Mouse (Mus musculus): ENCODE measurements around the gene Cep131.

Gene Cep131

GRCm38 (mm10) chr11:120098588-120099511, 12.2 kb upstream of the Cep131 start, which contains the start of the genes Tepsin and Ndufaf8:
Tepsin (minus strand) TSS chr11:120098731.
Ndufaf8 (plus strand) TSS chr11:120098928.
- in situ Hi-C loops (cut with MboI, MseI), result loop anchor here in 1 of 2 experiments (10.0 kb wide), 1 partner anchor 1126 kb away; the partner anchor contains the start of gene Cybc1

GRCm38 (mm10) chr11:120092817-120093591, 6.4 kb upstream of the Cep131 start:
- in situ Hi-C loops (cut with MboI, MseI), result loop anchor here in 1 of 2 experiments (10.0 kb wide), 1 partner anchor 1132 kb away; the partner anchor contains the start of gene Cybc1

GRCm38 (mm10) chr11:120090661-120091060, 4.0 kb upstream of the Cep131 start:
- in situ Hi-C loops (cut with MboI, MseI), result loop anchor here in 1 of 2 experiments (10.0 kb wide), 1 partner anchor 1134 kb away; the partner anchor contains the start of gene Cybc1

GRCm38 (mm10) chr11:120085891-120086627, 568 bp downstream of the Cep131 start:
- in situ Hi-C loops (cut with MboI, MseI), result no loop called here

GRCm38 (mm10) chr11:120080282-120080681, 6.3 kb downstream of the Cep131 start:
- in situ Hi-C loops (cut with MboI, MseI), result no loop called here

GRCm38 (mm10) chr11:120076191-120076590, 10.4 kb downstream of the Cep131 start:
- in situ Hi-C loops (cut with MboI, MseI), result no loop called here

GRCm38 (mm10) chr11:120072986-120073647, 13.5 kb downstream of the Cep131 start:
- in situ Hi-C loops (cut with MboI, MseI), result no loop called here

- in situ Hi-C loops (cut with MboI, MseI), result no loop called here
Measured at GRCm38 (mm10) chr11:120071731-120072320, 14.8 kb downstream of the Cep131 start.

GRCm38 (mm10) chr11:120071065-120071464, 15.6 kb downstream of the Cep131 start:
- in situ Hi-C loops (cut with MboI, MseI), result no loop called here

GRCm38 (mm10) chr11:120070286-120070930, 16.2 kb downstream of the Cep131 start:
- in situ Hi-C loops (cut with MboI, MseI), result no loop called here

GRCm38 (mm10) chr11:120069261-120069660, 17.4 kb downstream of the Cep131 start:
- in situ Hi-C loops (cut with MboI, MseI), result no loop called here

- in situ Hi-C loops (cut with MboI, MseI), result no loop called here
Measured at GRCm38 (mm10) chr11:120067834-120068233, 18.8 kb downstream of the Cep131 start.

- in situ Hi-C loops (cut with MboI, MseI), result no loop called here
Measured at GRCm38 (mm10) chr11:120065291-120065690, 21.3 kb downstream of the Cep131 start.

GRCm38 (mm10) chr11:120064668-120065040, 22.0 kb downstream of the Cep131 start:
- in situ Hi-C loops (cut with MboI, MseI), result no loop called here

- in situ Hi-C loops (cut with MboI, MseI), result no loop called here
Measured at GRCm38 (mm10) chr11:120064006-120064667, 22.5 kb downstream of the Cep131 start.

- in situ Hi-C loops (cut with MboI, MseI), result no loop called here
Measured at GRCm38 (mm10) chr11:120063326-120063725, 23.3 kb downstream of the Cep131 start.

GRCm38 (mm10) chr11:120060634-120061033, 26.0 kb downstream of the Cep131 start:
- in situ Hi-C loops (cut with MboI, MseI), result no loop called here

- in situ Hi-C loops (cut with MboI, MseI), result no loop called here
Measured at GRCm38 (mm10) chr11:120055953-120056732, 30.5 kb downstream of the Cep131 start.
